Mouse (Mus musculus): ENCODE data around the gene Olfr597. TPM values are rescaled to one million over a fixed set of nuclear protein-coding genes. Genes with fewer than 3 reads are reported as not detected.
"Not testable (repeated sequence)": the region's sequence is repeated elsewhere in the genome, so short reads cannot be mapped to it uniquely, and the experiment has no call there.

Gene Olfr597
- total RNA-seq (2018; cell fraction: chromatin; rRNA removed) = not detected
- not detected for total RNA-seq (2018; cell fraction: cytosol; rRNA removed)
- not detected for total RNA-seq (2018; cell fraction: nucleus; rRNA removed)
- not detected in 3 replicates for polyA plus RNA-seq (2018)

GRCm38 (mm10) chr7:103316015-103316414 is at the start of gene Olfr597:
Olfr597 (plus strand) TSS chr7:103316315.
- H3K36me3 ChIP-seq (ENCODE audit: inconsistent target); H3K4me3 ChIP-seq (ENCODE audit: inconsistent target); H3K79me2 ChIP-seq (ENCODE audit: inconsistent target); H3K27ac ChIP-seq: not testable (repeated sequence)
- 93% methylated on average over 1 of the region's 2 CpGs for WGBS (ENCODE audit: missing documents)

DNA sequence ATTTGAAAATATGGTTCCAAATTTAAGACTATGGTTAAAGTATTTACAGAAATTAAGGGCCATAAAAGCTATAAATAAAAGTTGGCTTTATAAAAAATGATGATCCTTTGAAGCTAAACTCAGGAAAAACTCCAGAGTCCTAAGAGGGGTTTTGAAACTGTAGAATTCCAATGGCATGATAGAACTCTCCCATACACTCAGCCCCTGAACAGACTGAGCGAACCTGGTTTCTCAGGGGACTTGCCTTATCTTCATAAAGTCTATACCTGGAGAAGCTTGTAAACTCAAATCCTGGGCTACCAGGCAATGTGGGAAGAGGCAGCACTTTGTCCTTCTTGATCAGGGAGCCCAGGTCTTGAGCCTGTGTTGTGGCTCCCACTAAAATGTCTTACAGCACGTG is 10.8 kb upstream of the Olfr597 start, which contains the start of gene Olfr596:
TSS of gene Olfr596 (plus strand) at position 301 of the 400 bp plus-strand sequence.
- not testable (repeated sequence) for H3K79me2 ChIP-seq (ENCODE audit: inconsistent target); H3K27ac ChIP-seq; H3K4me3 ChIP-seq (ENCODE audit: inconsistent target); H3K36me3 ChIP-seq (ENCODE audit: inconsistent target)
- 100% methylated on average over 1 of the region's 2 CpGs for WGBS (ENCODE audit: missing documents)

DNA sequence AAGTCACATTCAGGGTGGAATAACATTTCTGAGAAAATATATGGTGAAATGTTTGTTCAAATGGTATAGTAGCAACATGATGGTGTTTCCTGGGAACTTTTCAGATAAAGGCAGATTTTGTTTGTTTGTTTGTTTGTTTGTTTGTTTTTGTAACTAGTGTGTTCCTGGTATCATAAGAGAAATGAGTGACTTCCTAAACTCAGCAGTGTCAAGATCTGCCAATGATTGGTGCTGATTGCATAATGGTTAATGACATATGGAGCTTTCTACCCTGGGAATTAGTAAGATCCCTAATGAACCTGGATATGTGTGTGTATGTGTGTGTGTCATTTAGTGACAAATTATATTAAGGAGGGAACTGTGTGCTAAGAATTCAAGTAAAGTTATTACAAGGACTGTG is 7.2 kb downstream of the Olfr597 start, which contains the start of gene Olfr598:
TSS of gene Olfr598 (plus strand) at position 301 of the 400 bp plus-strand sequence.
- no peak within 1 kb of the TSS for H3K4me3 ChIP-seq (ENCODE audit: inconsistent target)
- H3K27ac ChIP-seq = no peak within 1 kb of the TSS
- no peaks in the 10 kb centered on the region for H3K36me3 ChIP-seq (ENCODE audit: inconsistent target)
- no peaks in the 10 kb centered on the region for H3K79me2 ChIP-seq (ENCODE audit: inconsistent target)

GRCm38 (mm10) chr7:103335617-103336016 is 19.5 kb downstream of the Olfr597 start, which contains the start of gene Olfr599:
Olfr599 (plus strand) TSS chr7:103335917.
- Histone ChIP-seq H3K36me3 (ENCODE audit: inconsistent target) (no peaks in the 10 kb centered on the region), H3K79me2 (ENCODE audit: inconsistent target) (no peaks in the 10 kb centered on the region), H3K27ac (no peak within 1 kb of the TSS), H3K4me3 (ENCODE audit: inconsistent target) (no peak within 1 kb of the TSS)
- WGBS (ENCODE audit: missing documents) = 100% methylated on average over 1 of the region's 1 CpGs

GRCm38 (mm10) chr7:103349569-103349968 is 33.5 kb downstream of the Olfr597 start, which contains the start of gene Olfr600:
Olfr600 (minus strand) TSS chr7:103349669.
- Histone ChIP-seq H3K27ac (no peak within 1 kb of the TSS), H3K4me3 (ENCODE audit: inconsistent target) (no peak within 1 kb of the TSS), H3K79me2 (ENCODE audit: inconsistent target) (no peaks in the 10 kb centered on the region), H3K36me3 (ENCODE audit: inconsistent target) (no peaks in the 10 kb centered on the region)

GRCm38 (mm10) chr7:103362555-103362954 is 46.4 kb downstream of the Olfr597 start, which contains the start of gene Olfr601:
Olfr601 (minus strand) TSS chr7:103362655.
- H3K27ac ChIP-seq = no peak within 1 kb of the TSS
- H3K36me3 ChIP-seq (ENCODE audit: inconsistent target) = no peaks in the 10 kb centered on the region
- no peaks in the 10 kb centered on the region for H3K79me2 ChIP-seq (ENCODE audit: inconsistent target)
- no peak within 1 kb of the TSS for H3K4me3 ChIP-seq (ENCODE audit: inconsistent target)
- 91% methylated on average over 1 of the region's 1 CpGs for WGBS (ENCODE audit: missing documents)

Other genes starting within 250 kb of the Olfr597 start
- not detected in 3 replicates for gene Olfr584, start 234.4 kb upstream of the Olfr597 start, polyA plus RNA-seq (2018)
- not detected in 3 replicates for gene Olfr585, start 218.6 kb upstream of the Olfr597 start, polyA plus RNA-seq (2018)
- not detected in 3 replicates for gene Olfr586, start 190.7 kb upstream of the Olfr597 start, polyA plus RNA-seq (2018)
- gene Olfr588-ps1, start 175.4 kb upstream of the Olfr597 start, polyA plus RNA-seq (2018) = not detected in 3 replicates
- not detected in 3 replicates for gene Olfr589, start 160.0 kb upstream of the Olfr597 start, polyA plus RNA-seq (2018)
- gene Olfr591, start 138.0 kb upstream of the Olfr597 start, polyA plus RNA-seq (2018) = not detected in 3 replicates
- not detected in 3 replicates for gene Olfr592, start 131.5 kb upstream of the Olfr597 start, polyA plus RNA-seq (2018)
- not detected in 3 replicates for gene Olfr593, start 104.5 kb upstream of the Olfr597 start, polyA plus RNA-seq (2018)
- not detected in 3 replicates for gene Olfr594, start 99.3 kb upstream of the Olfr597 start, polyA plus RNA-seq (2018)
- not detected in 3 replicates for gene Usp17ld, start 63.8 kb upstream of the Olfr597 start, polyA plus RNA-seq (2018)
- gene Olfr596, start 10.7 kb upstream of the Olfr597 start, polyA plus RNA-seq (2018) = not detected in 3 replicates
- gene Olfr598, start 7.3 kb downstream of the Olfr597 start, polyA plus RNA-seq (2018) = not detected in 3 replicates
- gene Olfr599, start 19.6 kb downstream of the Olfr597 start, polyA plus RNA-seq (2018) = not detected in 3 replicates
- gene Olfr600, start 33.4 kb downstream of the Olfr597 start, polyA plus RNA-seq (2018) = not detected in 3 replicates
- gene Olfr601, start 46.3 kb downstream of the Olfr597 start, polyA plus RNA-seq (2018) = not detected in 3 replicates
- not detected in 3 replicates for gene Olfr603, start 69.9 kb downstream of the Olfr597 start, polyA plus RNA-seq (2018)
- gene Usp17lc, start 98.8 kb downstream of the Olfr597 start, polyA plus RNA-seq (2018) = not detected in 3 replicates
- gene Olfr605, start 129.1 kb downstream of the Olfr597 start, polyA plus RNA-seq (2018) = not detected in 3 replicates
- gene Olfr606, start 132.7 kb downstream of the Olfr597 start, polyA plus RNA-seq (2018) = not detected in 3 replicates
- not detected in 3 replicates for gene Olfr607, start 147.8 kb downstream of the Olfr597 start, polyA plus RNA-seq (2018)
- not detected in 3 replicates for gene Olfr608, start 153.6 kb downstream of the Olfr597 start, polyA plus RNA-seq (2018)
- not detected in 3 replicates for gene Olfr609, start 181.7 kb downstream of the Olfr597 start, polyA plus RNA-seq (2018)
- gene Olfr610, start 195.8 kb downstream of the Olfr597 start, polyA plus RNA-seq (2018) = not detected in 3 replicates
- gene Olfr611, start 204.5 kb downstream of the Olfr597 start, polyA plus RNA-seq (2018) = not detected in 3 replicates
- gene Olfr612, start 226.4 kb downstream of the Olfr597 start, polyA plus RNA-seq (2018) = not detected in 3 replicates
- not detected in 3 replicates for gene Olfr613, start 231.8 kb downstream of the Olfr597 start, polyA plus RNA-seq (2018)
- not detected in 3 replicates for gene Olfr615, start 239.8 kb downstream of the Olfr597 start, polyA plus RNA-seq (2018)